Mouse (Mus musculus): ENCODE data around the gene Lats2. TPM values are rescaled to one million over a fixed set of nuclear protein-coding genes. Genes with fewer than 3 reads are reported as not detected.

Gene Lats2
- polyA plus RNA-seq, 1 experiment, result 50.8 TPM

DNA sequence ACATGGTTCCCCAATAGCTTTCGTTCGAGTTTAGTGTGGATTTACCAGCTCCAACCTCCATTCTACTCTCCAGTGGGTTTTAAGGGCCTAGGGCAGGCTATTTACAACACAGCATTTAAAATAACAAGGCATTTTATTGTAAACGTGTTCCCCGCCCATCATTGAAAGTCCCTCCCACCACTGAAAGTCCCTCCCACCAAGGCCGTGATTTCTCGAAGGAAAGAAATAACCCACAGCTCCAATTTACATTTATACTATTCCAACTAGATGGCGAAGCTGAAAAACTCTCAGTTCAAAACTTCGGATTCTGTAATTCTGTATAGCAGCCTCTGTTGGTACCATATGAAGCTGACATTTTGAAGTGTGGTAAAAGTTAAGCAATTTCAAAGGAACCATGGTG lies 13.6 kb downstream of the Lats2 start:
- Histone ChIP-seq H3K4me1 (ENCODE audit: control insufficient read depth, insufficient read depth, low read length) (peaks cover 14% of the 10 kb centered on the region), H3K4me3 (ENCODE audit: insufficient read depth, low read length) (peak overlapping the region; percentile 94), H3K27ac (ENCODE audit: insufficient read depth, low read length) (peak overlapping the region; percentile 87)
- TF ChIP-seq POLR2A (IDR thresholded peaks at IDR 0.05; ENCODE audit: low read depth, low read length), result peak; percentile 56; the same call in 1 of the 2 replicates
- TF ChIP-seq CTCF (IDR thresholded peaks at IDR 0.05; ENCODE audit: borderline replicate concordance, insufficient read depth, low read length), result no peak

DNA sequence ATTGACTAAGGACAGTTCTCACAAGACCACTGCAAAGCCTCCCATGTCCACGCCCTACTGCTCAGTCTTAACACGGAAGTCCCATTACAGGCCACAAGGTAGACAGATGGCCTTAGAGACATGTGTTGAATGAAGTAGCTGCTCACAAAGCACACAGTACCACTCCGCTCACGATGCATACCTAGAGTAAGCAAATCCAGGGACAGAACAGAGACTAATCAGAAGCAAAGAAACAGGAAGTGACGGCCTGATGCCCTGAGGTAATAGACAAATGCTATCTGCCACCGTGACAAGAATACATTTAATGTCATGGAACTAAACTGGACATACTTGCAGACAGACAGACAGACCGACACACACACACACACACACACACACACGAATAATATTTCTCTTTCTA lies 17.5 kb downstream of the Lats2 start:
- H3K27ac ChIP-seq (ENCODE audit: insufficient read depth, low read length), result no peak overlapping the region
- H3K4me3 ChIP-seq (ENCODE audit: insufficient read depth, low read length), result no peak overlapping the region
- H3K4me1 ChIP-seq (ENCODE audit: control insufficient read depth, insufficient read depth, low read length), result peaks cover 16% of the 10 kb centered on the region; the same call in 1 of the 2 replicates
- no peak for TF ChIP-seq POLR2A (IDR thresholded peaks at IDR 0.05; ENCODE audit: low read depth, low read length)
- no peak for TF ChIP-seq CTCF (IDR thresholded peaks at IDR 0.05; ENCODE audit: borderline replicate concordance, insufficient read depth, low read length)

GRCm38 (mm10) chr14:57737089-57737488 lies 21.1 kb downstream of the Lats2 start:
- no peak for TF ChIP-seq CTCF (IDR thresholded peaks at IDR 0.05; ENCODE audit: borderline replicate concordance, insufficient read depth, low read length)
- no peak for TF ChIP-seq POLR2A (IDR thresholded peaks at IDR 0.05; ENCODE audit: low read depth, low read length)
- no peak overlapping the region for H3K27ac ChIP-seq (ENCODE audit: insufficient read depth, low read length)
- no peak overlapping the region for H3K4me3 ChIP-seq (ENCODE audit: insufficient read depth, low read length)
- H3K4me1 ChIP-seq (ENCODE audit: control insufficient read depth, insufficient read depth, low read length), result peaks cover 17% of the 10 kb centered on the region; the same call in 1 of the 2 replicates

- no peak for TF ChIP-seq POLR2A (IDR thresholded peaks at IDR 0.05; ENCODE audit: low read depth, low read length)
- no peak overlapping the region for H3K27ac ChIP-seq (ENCODE audit: insufficient read depth, low read length)
- peaks cover 17% of the 10 kb centered on the region for H3K4me1 ChIP-seq (ENCODE audit: control insufficient read depth, insufficient read depth, low read length)
These were observed 22.0 kb downstream of the Lats2 start for GRCm38 (mm10) chr14:57736141-57736540.

DNA sequence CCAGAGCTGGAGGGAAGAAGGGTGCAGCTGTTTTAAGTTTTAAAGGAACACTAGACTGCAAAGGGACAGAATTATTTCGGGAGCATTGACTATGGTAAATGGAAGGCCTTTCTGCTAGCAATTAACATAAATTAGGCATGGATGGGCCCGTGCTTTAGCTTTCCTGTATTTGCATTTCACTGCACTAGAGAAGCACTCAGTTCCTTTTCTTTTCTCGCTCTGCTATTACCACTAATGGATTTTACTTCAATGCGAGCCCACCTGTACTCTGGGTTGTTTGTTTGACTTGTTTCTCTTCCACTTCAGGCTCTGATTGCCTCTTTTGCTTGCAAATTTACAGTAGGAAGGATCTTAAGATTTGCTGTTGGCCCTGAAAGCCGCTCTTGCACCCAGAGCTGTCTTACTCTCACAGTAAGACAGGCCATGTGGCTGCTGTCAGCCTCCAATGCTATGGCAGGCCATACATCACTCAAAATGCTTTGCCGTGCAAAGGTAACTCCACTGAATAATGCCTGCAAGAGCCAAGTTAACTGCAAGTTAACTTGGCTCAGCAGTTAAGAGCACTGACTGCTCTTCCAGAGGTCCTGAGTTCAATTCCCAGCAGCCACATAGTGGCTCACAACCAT lies 25.4 kb downstream of the Lats2 start:
- Histone ChIP-seq H3K4me1 (ENCODE audit: control insufficient read depth, insufficient read depth, low read length) (peaks cover 31% of the 10 kb centered on the region), H3K27ac (ENCODE audit: insufficient read depth, low read length) (no peak overlapping the region), H3K4me3 (ENCODE audit: insufficient read depth, low read length) (no peak overlapping the region)
- TF ChIP-seq POLR2A (IDR thresholded peaks at IDR 0.05; ENCODE audit: low read depth, low read length) (no peak), CTCF (IDR thresholded peaks at IDR 0.05; ENCODE audit: borderline replicate concordance, insufficient read depth, low read length) (no peak)

More at GRCm38 (mm10) chr14:57736141-57736540, 22.0 kb downstream of the Lats2 start:
- no peak overlapping the region for H3K4me3 ChIP-seq (ENCODE audit: insufficient read depth, low read length)

DNA sequence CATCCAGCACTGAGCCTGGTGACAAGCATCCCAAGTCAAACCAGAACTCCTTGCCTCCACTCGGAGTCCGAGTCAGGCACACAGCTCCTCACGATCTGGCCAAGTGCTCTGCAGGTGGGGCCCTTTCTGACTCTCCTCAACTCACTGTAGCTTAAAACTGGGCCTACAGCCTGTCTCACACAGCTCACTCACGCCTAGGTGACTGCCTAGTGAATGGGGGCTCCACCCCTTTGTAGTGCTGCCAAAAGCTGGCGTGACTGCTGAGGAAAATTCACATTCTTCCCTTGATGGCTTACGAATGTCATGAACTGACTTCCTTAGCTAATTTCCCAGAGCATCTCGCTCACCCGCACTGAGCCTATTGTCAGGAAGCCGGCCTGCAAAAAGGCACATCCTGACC lies 27.7 kb downstream of the Lats2 start:
- Histone ChIP-seq H3K4me1 (ENCODE audit: control insufficient read depth, insufficient read depth, low read length) (peaks cover 24% of the 10 kb centered on the region), H3K27ac (ENCODE audit: insufficient read depth, low read length) (peak overlapping the region; percentile 79), H3K4me3 (ENCODE audit: insufficient read depth, low read length) (no peak overlapping the region)
- TF ChIP-seq POLR2A (IDR thresholded peaks at IDR 0.05; ENCODE audit: low read depth, low read length) (no peak), CTCF (IDR thresholded peaks at IDR 0.05; ENCODE audit: borderline replicate concordance, insufficient read depth, low read length) (no peak)

DNA sequence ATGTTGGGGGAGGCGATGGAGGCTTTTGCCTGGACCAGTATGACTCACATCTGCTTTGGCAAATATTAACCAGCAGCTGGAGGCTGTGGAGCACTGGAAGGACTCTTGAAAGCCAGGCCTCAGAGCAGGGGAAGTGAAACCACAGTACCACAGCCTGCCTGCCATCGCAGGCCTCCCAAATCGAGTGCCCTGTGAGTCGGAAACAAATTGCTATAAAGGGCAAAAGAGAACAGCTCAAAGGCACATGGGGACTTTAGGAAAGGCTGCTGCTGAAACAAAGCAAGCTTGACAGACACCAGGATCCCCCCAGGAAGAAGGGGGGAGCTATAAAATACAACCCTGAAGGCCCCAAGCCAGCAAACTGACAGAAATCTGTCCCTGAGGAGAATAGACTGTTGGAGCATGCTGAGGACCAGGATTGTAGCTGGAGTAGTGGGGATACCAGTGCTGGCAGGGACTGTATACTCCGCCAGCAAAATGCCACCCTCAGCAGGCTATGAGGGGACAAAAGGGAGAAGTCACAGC lies 28.2 kb downstream of the Lats2 start:
- peak overlapping the region; percentile 79 for H3K27ac ChIP-seq (ENCODE audit: insufficient read depth, low read length)
- H3K4me1 ChIP-seq (ENCODE audit: control insufficient read depth, insufficient read depth, low read length), result peaks cover 24% of the 10 kb centered on the region
- TF ChIP-seq POLR2A (IDR thresholded peaks at IDR 0.05; ENCODE audit: low read depth, low read length) (no peak), CTCF (IDR thresholded peaks at IDR 0.05; ENCODE audit: borderline replicate concordance, insufficient read depth, low read length) (no peak)
- no peak overlapping the region for H3K4me3 ChIP-seq (ENCODE audit: insufficient read depth, low read length)

- H3K27ac ChIP-seq (ENCODE audit: insufficient read depth, low read length), result no peak overlapping the region
- no peak for TF ChIP-seq CTCF (IDR thresholded peaks at IDR 0.05; ENCODE audit: borderline replicate concordance, insufficient read depth, low read length)
- TF ChIP-seq POLR2A (IDR thresholded peaks at IDR 0.05; ENCODE audit: low read depth, low read length), result no peak
- peaks cover 24% of the 10 kb centered on the region for H3K4me1 ChIP-seq (ENCODE audit: control insufficient read depth, insufficient read depth, low read length)
- no peak overlapping the region for H3K4me3 ChIP-seq (ENCODE audit: insufficient read depth, low read length)
These were observed 28.8 kb downstream of the Lats2 start for GRCm38 (mm10) chr14:57729364-57729763.

- TF ChIP-seq CTCF (IDR thresholded peaks at IDR 0.05; ENCODE audit: borderline replicate concordance, insufficient read depth, low read length) (peak; percentile 51; the same call in 1 of the 2 replicates), POLR2A (IDR thresholded peaks at IDR 0.05; ENCODE audit: low read depth, low read length) (no peak)
- Histone ChIP-seq H3K27ac (ENCODE audit: insufficient read depth, low read length) (no peak overlapping the region), H3K4me1 (ENCODE audit: control insufficient read depth, insufficient read depth, low read length) (peaks cover 17% of the 10 kb centered on the region), H3K4me3 (ENCODE audit: insufficient read depth, low read length) (no peak overlapping the region)
These were observed 32.0 kb downstream of the Lats2 start for GRCm38 (mm10) chr14:57726172-57726571.

- Histone ChIP-seq H3K4me1 (ENCODE audit: control insufficient read depth, insufficient read depth, low read length) (peaks cover 5% of the 10 kb centered on the region; the same call in 1 of the 2 replicates), H3K27ac (ENCODE audit: insufficient read depth, low read length) (no peak overlapping the region), H3K4me3 (ENCODE audit: insufficient read depth, low read length) (no peak overlapping the region)
- TF ChIP-seq CTCF (IDR thresholded peaks at IDR 0.05; ENCODE audit: borderline replicate concordance, insufficient read depth, low read length) (no peak), POLR2A (IDR thresholded peaks at IDR 0.05; ENCODE audit: low read depth, low read length) (no peak)
These were observed 33.7 kb downstream of the Lats2 start for GRCm38 (mm10) chr14:57724473-57724872.

Measured in embryonic fibroblast, embryonic 13.5 days (primary cell).